Mouse (Mus musculus) heart, embryonic 12.5 days (tissue): ENCODE measurements around the gene Pctp. TPM values are rescaled to one million over a fixed set of nuclear protein-coding genes. Genes with fewer than 3 reads are reported as not detected.

Source experiments
- ATAC-seq: fragments of 200-750 bp; cut with Nextera tagmentation; 2 replicates; pipeline ENCODE4 v1.8.0; 2017; ENCODE audit warnings: moderate TSS enrichment, moderate library complexity; ENCODE audit not compliant: insufficient number of reproducible peaks, low FRiP score
- H3K27ac ChIP-seq: fragments of 300-500 bp; sonication (generic); 2 replicates; pipeline ENCODE4 v1.5.1; 2016; ENCODE audit warnings: mild to moderate bottlenecking, moderate library complexity; ENCODE audit not compliant: poor library complexity, severe bottlenecking
- H3K27me3 ChIP-seq: fragments of 300-500 bp; sonication (generic); replicated peaks from 2 replicates; pipeline ENCODE4 v1.6.1; 2016; ENCODE audit warnings: mild to moderate bottlenecking, moderate library complexity
- H3K36me3 ChIP-seq: fragments of 300-500 bp; sonication (generic); 2 replicates; pipeline ENCODE4 v1.6.1; 2016; ENCODE audit warnings: mild to moderate bottlenecking, moderate library complexity
- H3K4me1 ChIP-seq: fragments of 300-500 bp; sonication (generic); replicated peaks from 2 replicates; pipeline ENCODE4 v1.6.1; 2016; ENCODE audit warnings: mild to moderate bottlenecking
- H3K4me2 ChIP-seq: fragments of 300-500 bp; sonication (generic); 2 replicates; pipeline ENCODE4 v1.6.1; 2016; ENCODE audit warnings: mild to moderate bottlenecking, moderate library complexity
- H3K4me3 ChIP-seq: fragments of 300-500 bp; sonication (generic); 2 replicates; pipeline ENCODE4 v1.5.1; 2016; ENCODE audit warnings: mild to moderate bottlenecking
- H3K9ac ChIP-seq: fragments of 300-500 bp; sonication (generic); 2 replicates; pipeline ENCODE4 v1.6.1; 2016; ENCODE audit warnings: mild to moderate bottlenecking, moderate library complexity
- H3K9me3 ChIP-seq: fragments of 300-500 bp; sonication (generic); replicated peaks from 2 replicates; pipeline ENCODE4 v1.6.1; 2016; ENCODE audit warnings: mild to moderate bottlenecking, moderate library complexity
- WGBS: fragments of 180-500 bp; shearing (Covaris S2); methylation state at CpG from one replicate; pipeline ENCODE4 v1.1.7; 2016; 5-methylcytosine and 5-hydroxymethylcytosine counted together
- polyA plus RNA-seq: library from polyadenylated mRNA; unstranded; fragments of >200 nt; fragmentation: Nextera tagmentation; extraction: Ambion mirVana; gene quantifications from 2 replicates; pipeline ENCODE4 v1.2.1, GENCODE M21; 2016

Gene Pctp
- 18.1 and 19.9 TPM in 2 replicates for polyA plus RNA-seq

- Histone ChIP-seq H3K9ac (peak within 1 kb of the TSS; percentile 80), H3K36me3 (no peaks in the 10 kb centered on the region), H3K4me3 (peak within 1 kb of the TSS; percentile 62), H3K27ac (0 out of 2 replicates have a peak within 1 kb of the TSS, but pooled peaks have one; percentile 19), H3K4me1 (peaks cover 7% of the 10 kb centered on the region; the same call in 1 of the 2 replicates), H3K27me3 (no peaks in the 10 kb centered on the region), H3K4me2 (peak within 1 kb of the TSS; percentile 73), H3K9me3 (no peaks in the 10 kb centered on the region)
- 11% methylated on average over 35 of the region's 35 CpGs for WGBS
- peak; percentile 97 for ATAC-seq
These were observed at the start of gene Pctp for GRCm38 (mm10) chr11:90002231-90002986. Pctp (minus strand) TSS chr11:90002894.

DNA sequence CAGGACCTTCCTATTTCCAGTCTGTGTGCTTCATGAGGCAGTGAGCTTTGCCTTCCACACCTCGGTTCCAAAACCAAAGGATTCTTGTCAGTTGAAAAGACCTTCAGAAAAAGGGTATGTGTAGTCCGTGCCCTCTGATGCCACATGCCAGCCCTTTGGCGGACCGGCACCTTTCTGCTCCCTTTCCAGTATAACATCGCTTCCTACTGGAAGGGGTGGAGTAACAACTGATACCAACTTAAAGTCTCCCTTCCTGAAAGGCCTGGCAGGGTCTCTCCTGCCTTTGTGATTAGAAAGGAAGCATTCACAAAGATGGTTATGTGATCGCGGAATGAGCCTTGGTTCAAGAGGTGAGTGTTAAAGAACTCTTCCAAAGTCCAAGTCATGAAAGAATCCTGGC is 47.3 kb upstream of the Pctp start:
- WGBS: 78% methylated on average over 7 of the region's 7 CpGs
- H3K27ac ChIP-seq: no peak overlapping the region
- no peaks in the 10 kb centered on the region for H3K36me3 ChIP-seq
- H3K4me2 ChIP-seq: no peak overlapping the region
- H3K4me1 ChIP-seq: peaks cover 11% of the 10 kb centered on the region
- H3K9ac ChIP-seq: no peak overlapping the region
- ATAC-seq: no peak
- no peaks in the 10 kb centered on the region for H3K27me3 ChIP-seq
- H3K9me3 ChIP-seq: no peaks in the 10 kb centered on the region
- no peak overlapping the region for H3K4me3 ChIP-seq

DNA sequence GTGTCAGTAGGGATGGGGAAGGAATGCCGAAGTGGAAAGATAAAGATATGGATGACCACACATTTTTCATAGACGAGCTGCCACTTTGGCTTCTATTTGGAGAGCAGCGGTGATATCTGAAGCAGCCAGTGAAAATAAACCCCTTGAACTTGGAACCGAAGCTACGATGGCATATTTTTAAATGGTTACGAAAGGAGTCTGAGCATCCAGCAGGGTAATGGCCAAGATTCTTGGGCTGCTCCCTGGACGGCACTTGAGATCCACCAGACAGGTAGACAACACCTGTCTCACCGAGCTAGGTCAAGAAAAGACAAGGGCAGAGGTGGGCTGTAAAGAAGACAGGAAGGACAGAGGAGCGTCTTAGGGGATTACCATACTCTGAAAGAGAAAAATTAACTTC is 44.6 kb upstream of the Pctp start:
- WGBS: 58% methylated on average over 9 of the region's 9 CpGs
- Histone ChIP-seq H3K27me3 (no peaks in the 10 kb centered on the region; the same call in 1 of the 2 replicates), H3K4me3 (no peak overlapping the region), H3K36me3 (no peaks in the 10 kb centered on the region), H3K4me1 (no peaks in the 10 kb centered on the region), H3K4me2 (no peak overlapping the region), H3K9me3 (0 out of 2 replicates have a peak, but pooled peaks cover 2% of the 10 kb centered on the region), H3K27ac (no peak overlapping the region), H3K9ac (no peak overlapping the region)
- no peak for ATAC-seq

DNA sequence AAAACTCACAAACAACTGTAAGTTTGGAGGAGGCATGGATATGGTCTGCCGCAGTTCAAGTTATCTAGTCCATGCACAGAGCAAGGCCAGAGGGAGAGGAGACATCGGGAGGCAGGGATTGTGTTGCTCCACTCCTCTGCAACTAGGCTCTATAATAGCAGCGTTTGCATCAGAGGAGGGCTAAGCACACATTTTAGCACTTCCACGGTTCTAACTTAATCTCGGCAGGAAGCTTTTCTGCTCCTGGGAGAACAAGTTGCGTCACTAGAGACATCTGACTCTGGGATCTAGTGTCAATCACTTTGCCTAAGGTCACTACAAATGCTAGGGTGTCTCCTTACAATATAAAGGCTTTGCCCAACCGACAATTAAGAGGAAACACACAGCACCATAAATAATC is 43.5 kb upstream of the Pctp start:
- Histone ChIP-seq H3K27me3 (no peaks in the 10 kb centered on the region; the same call in 1 of the 2 replicates), H3K4me3 (no peak overlapping the region), H3K9ac (no peak overlapping the region), H3K27ac (no peak overlapping the region), H3K9me3 (0 out of 2 replicates have a peak, but pooled peaks cover 2% of the 10 kb centered on the region), H3K4me1 (no peaks in the 10 kb centered on the region), H3K4me2 (no peak overlapping the region), H3K36me3 (no peaks in the 10 kb centered on the region)
- 32% methylated on average over 7 of the region's 7 CpGs for WGBS
- ATAC-seq: no peak

DNA sequence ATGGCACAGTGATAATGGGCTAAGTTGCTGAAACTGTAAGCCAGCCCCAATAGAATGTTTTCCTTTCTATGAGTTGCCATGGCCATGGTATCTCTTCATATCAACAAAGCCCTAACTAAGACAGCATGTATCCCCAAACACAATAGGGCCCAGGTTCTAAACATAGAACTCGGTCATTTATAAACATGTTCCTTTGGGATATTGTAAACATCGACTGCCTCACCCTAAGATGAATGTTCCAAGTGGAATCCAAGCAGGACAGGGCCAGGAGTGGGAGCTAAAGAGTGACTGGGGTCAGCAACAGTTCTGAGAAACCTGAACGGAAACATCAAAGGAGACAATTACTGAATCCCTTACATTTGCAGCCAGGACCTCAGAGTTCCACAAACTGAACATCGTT is 41.8 kb upstream of the Pctp start:
- Histone ChIP-seq H3K27ac (no peak overlapping the region), H3K9ac (no peak overlapping the region), H3K9me3 (0 out of 2 replicates have a peak, but pooled peaks cover 6% of the 10 kb centered on the region), H3K4me3 (no peak overlapping the region), H3K36me3 (no peaks in the 10 kb centered on the region), H3K4me1 (no peaks in the 10 kb centered on the region), H3K27me3 (no peaks in the 10 kb centered on the region; the same call in 1 of the 2 replicates), H3K4me2 (no peak overlapping the region)
- WGBS: 80% methylated on average over 4 of the region's 4 CpGs
- ATAC-seq: no peak

DNA sequence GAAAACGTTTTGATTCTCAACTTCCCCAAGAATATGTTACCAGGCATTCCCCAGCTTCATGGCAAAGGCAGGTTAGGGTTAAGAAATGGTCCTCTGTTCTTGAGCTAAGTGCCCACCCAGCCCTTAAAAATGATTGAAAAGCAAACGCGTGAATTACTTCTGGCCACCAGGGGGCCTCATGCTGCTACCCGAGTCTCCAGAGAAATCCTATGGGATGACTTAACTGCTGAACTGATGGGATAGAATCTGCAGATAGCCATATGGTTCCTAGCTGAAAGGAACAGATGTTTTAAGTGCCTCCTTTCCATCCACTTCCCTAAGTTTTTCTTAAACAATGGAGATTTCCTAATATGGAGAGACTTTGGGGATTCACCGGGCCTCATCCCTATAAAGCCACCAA is 35.3 kb upstream of the Pctp start:
- Histone ChIP-seq H3K27me3 (no peaks in the 10 kb centered on the region), H3K27ac (no peak overlapping the region), H3K9ac (no peak overlapping the region), H3K36me3 (peaks cover 7% of the 10 kb centered on the region), H3K4me2 (no peak overlapping the region), H3K9me3 (0 out of 2 replicates have a peak, but pooled peaks cover 9% of the 10 kb centered on the region), H3K4me1 (peaks cover 11% of the 10 kb centered on the region), H3K4me3 (no peak overlapping the region)
- WGBS: 22% methylated on average over 5 of the region's 5 CpGs
- no peak for ATAC-seq

DNA sequence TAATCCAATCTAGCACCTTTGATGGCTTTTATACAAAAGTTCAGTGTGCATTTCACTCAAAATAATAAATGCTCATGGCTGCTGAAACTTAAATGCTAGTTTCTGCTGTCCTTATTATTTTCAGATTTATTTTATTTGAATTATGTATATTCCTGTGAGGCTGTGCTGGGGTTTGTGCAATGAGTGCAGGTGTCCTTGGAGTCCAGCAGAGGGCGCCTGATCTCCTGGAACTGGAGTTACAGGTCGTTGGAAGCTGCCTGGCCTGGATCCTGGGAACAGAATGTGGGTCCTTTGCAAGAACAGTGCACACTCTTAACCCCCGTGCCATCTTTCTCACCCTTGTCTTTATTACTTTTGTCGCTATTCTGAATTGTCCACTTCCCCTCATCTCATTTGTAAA is 33.7 kb upstream of the Pctp start:
- Histone ChIP-seq H3K9me3 (0 out of 2 replicates have a peak, but pooled peaks cover 7% of the 10 kb centered on the region), H3K9ac (no peak overlapping the region), H3K36me3 (peaks cover 7% of the 10 kb centered on the region), H3K4me2 (no peak overlapping the region), H3K27ac (no peak overlapping the region), H3K4me3 (no peak overlapping the region), H3K4me1 (peaks cover 14% of the 10 kb centered on the region), H3K27me3 (peaks cover 10% of the 10 kb centered on the region)
- no peak for ATAC-seq
- WGBS: 87% methylated on average over 4 of the region's 4 CpGs

- H3K9ac ChIP-seq: no peak overlapping the region
- H3K4me2 ChIP-seq: no peak overlapping the region
- H3K27me3 ChIP-seq: peaks cover 14% of the 10 kb centered on the region
- ATAC-seq: no peak
- no peak overlapping the region for H3K4me3 ChIP-seq
- 90% methylated on average over 14 of the region's 14 CpGs for WGBS
- H3K36me3 ChIP-seq: peaks cover 7% of the 10 kb centered on the region
- H3K9me3 ChIP-seq: 0 out of 2 replicates have a peak, but pooled peaks cover 7% of the 10 kb centered on the region
- no peak overlapping the region for H3K27ac ChIP-seq
- H3K4me1 ChIP-seq: peaks cover 20% of the 10 kb centered on the region
These were observed 32.8 kb upstream of the Pctp start for GRCm38 (mm10) chr11:90035532-90035931.

DNA sequence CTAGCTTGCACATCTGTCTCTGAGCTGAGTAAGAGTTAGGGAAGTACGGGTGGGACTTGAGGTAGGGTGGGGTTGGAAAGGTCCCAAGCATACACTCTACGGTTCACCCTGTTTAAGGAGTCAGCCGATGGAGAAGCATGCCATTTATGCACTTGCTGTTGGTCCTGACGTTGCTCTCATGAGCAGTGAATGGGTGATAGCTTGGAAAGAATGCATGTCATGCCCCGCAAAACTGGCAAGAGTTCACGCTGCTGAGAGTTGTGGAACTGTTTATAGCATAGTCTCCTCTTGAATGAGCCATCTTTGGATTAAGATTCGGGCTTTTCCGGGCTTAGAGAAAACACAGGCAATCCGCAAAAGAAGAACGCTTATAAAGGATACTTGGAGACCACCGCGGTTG is 32.0 kb upstream of the Pctp start:
- H3K36me3 ChIP-seq: peaks cover 7% of the 10 kb centered on the region
- no peak overlapping the region for H3K4me3 ChIP-seq
- 0 out of 2 replicates have a peak, but pooled peaks cover 4% of the 10 kb centered on the region for H3K9me3 ChIP-seq
- no peak for ATAC-seq
- H3K4me1 ChIP-seq: peaks cover 25% of the 10 kb centered on the region
- peaks cover 14% of the 10 kb centered on the region for H3K27me3 ChIP-seq
- H3K9ac ChIP-seq: no peak overlapping the region
- 76% methylated on average over 12 of the region's 12 CpGs for WGBS
- no peak overlapping the region for H3K4me2 ChIP-seq
- no peak overlapping the region; the same call in 1 of the 2 replicates for H3K27ac ChIP-seq

GRCm38 (mm10) chr11:90033442-90033841 is 30.7 kb upstream of the Pctp start:
- peaks cover 19% of the 10 kb centered on the region for H3K27me3 ChIP-seq
- H3K9me3 ChIP-seq: 0 out of 2 replicates have a peak, but pooled peaks cover 3% of the 10 kb centered on the region
- WGBS: 26% methylated on average over 5 of the region's 5 CpGs
- H3K9ac ChIP-seq: peak overlapping the region; percentile 60
- peaks cover 29% of the 10 kb centered on the region for H3K4me1 ChIP-seq
- H3K27ac ChIP-seq: no peak overlapping the region
- peak overlapping the region; percentile 46 for H3K4me3 ChIP-seq
- H3K36me3 ChIP-seq: peaks cover 7% of the 10 kb centered on the region
- no peak for ATAC-seq
- peak overlapping the region; percentile 69 for H3K4me2 ChIP-seq

DNA sequence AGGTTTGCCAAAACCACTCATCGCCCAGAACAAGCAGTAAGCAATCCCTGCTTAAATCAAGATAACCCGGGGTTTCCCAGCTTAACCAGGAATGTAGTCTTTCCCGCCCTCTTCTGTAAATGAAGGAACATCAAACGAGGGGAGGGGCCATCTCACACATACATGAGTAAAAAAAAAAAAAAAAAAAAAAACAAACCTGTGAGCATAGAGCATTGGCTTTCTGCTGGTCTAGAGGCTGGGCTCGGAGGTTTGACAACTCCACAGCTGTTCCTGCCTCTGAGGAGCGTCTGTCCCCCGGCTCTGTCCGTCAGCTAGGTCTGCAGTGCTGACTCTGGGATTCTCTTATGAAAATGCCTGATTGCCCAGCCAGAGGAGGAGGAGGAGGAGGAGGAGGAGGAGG is 30.1 kb upstream of the Pctp start:
- Histone ChIP-seq H3K4me2 (peak overlapping the region; percentile 69), H3K9me3 (0 out of 2 replicates have a peak, but pooled peaks cover 3% of the 10 kb centered on the region), H3K36me3 (peaks cover 7% of the 10 kb centered on the region), H3K27ac (no peak overlapping the region; the same call in 1 of the 2 replicates), H3K9ac (peak overlapping the region; percentile 60), H3K4me3 (peak overlapping the region; percentile 46), H3K27me3 (peaks cover 25% of the 10 kb centered on the region), H3K4me1 (peaks cover 29% of the 10 kb centered on the region)
- 13% methylated on average over 8 of the region's 8 CpGs for WGBS
- no peak for ATAC-seq
